Mouse (Mus musculus) cortical plate, adult 2 months (tissue): ENCODE data around the gene Abhd14a.

Source experiments
- CTCF ChIP-seq: fragments of 200-500 bp; IDR thresholded peaks from 2 replicates; pipeline ENCODE4 v1.5.1; 2011; ENCODE audit warnings: mild to moderate bottlenecking, control low read depth, low read length; ENCODE audit not compliant: insufficient read depth; ENCODE audit errors: extremely low read depth
- POLR2A ChIP-seq: fragments of 200-500 bp; IDR thresholded peaks from 2 replicates; pipeline ENCODE4 v1.6.1; 2011; ENCODE audit warnings: mild to moderate bottlenecking, low read length, control low read depth; ENCODE audit not compliant: insufficient read depth; ENCODE audit errors: extremely low read depth

- TF ChIP-seq CTCF (no peak), POLR2A (no peak)
These were observed 17.5 kb downstream of the Abhd14a start for GRCm38 (mm10) chr9:106430015-106430264.
